Mouse (Mus musculus) kidney, embryonic 14.5 days (tissue): ENCODE measurements around the gene Pfkfb2. TPM values are rescaled to one million over a fixed set of nuclear protein-coding genes. Genes with fewer than 3 reads are reported as not detected.
A peak's percentile ranks its signal among the peaks of the same experiment; 100 is the strongest.

Experiments
- ATAC-seq: fragments of 200-750 bp; cut with Nextera tagmentation; 2 replicates; pipeline ENCODE4 v1.8.0; 2017; ENCODE audit warnings: moderate number of reproducible peaks, mild to moderate bottlenecking, moderate TSS enrichment, moderate library complexity; ENCODE audit not compliant: low FRiP score, low TSS enrichment
- H3K27ac ChIP-seq: fragments of 300-500 bp; sonication (generic); 2 replicates; pipeline ENCODE4 v1.5.1; 2014; ENCODE audit warnings: low read depth, mild to moderate bottlenecking, low read length, moderate library complexity, mixed read lengths
- H3K27me3 ChIP-seq: fragments of 300-500 bp; sonication (generic); 2 replicates; pipeline ENCODE4 v1.6.1; 2014; ENCODE audit warnings: mild to moderate bottlenecking, low read length; ENCODE audit not compliant: control insufficient read depth, insufficient read depth
- H3K36me3 ChIP-seq: fragments of 300-500 bp; sonication (generic); 2 replicates; pipeline ENCODE4 v1.6.1; 2014; ENCODE audit warnings: low read length, mixed read lengths; ENCODE audit not compliant: control insufficient read depth, insufficient read depth
- H3K4me1 ChIP-seq: fragments of 300-500 bp; sonication (generic); 2 replicates; pipeline ENCODE4 v1.6.1; 2014; ENCODE audit warnings: low read length, mixed read lengths; ENCODE audit not compliant: control insufficient read depth, insufficient read depth
- H3K4me2 ChIP-seq: fragments of 300-500 bp; sonication (generic); replicated peaks from 2 replicates; pipeline ENCODE4 v1.6.1; 2014; ENCODE audit warnings: low read depth, mild to moderate bottlenecking, low read length
- H3K4me3 ChIP-seq: fragments of 300-500 bp; sonication (generic); 2 replicates; pipeline ENCODE4 v1.5.1; 2014; ENCODE audit warnings: mild to moderate bottlenecking, low read length
- H3K9ac ChIP-seq: fragments of 300-500 bp; sonication (generic); 2 replicates; pipeline ENCODE4 v1.6.1; 2014; ENCODE audit warnings: low read depth, mild to moderate bottlenecking, low read length, moderate library complexity
- H3K9me3 ChIP-seq: fragments of 300-500 bp; sonication (generic); 2 replicates; pipeline ENCODE4 v1.6.1; 2016; ENCODE audit warnings: low read length; ENCODE audit not compliant: control insufficient read depth
- WGBS: fragments of 180-500 bp; shearing (Covaris S2); extraction: QIAGEN DNeasy Blood & Tissue Kit; methylation state at CpG from one replicate; pipeline ENCODE4 v1.1.7; 2014; 5-methylcytosine and 5-hydroxymethylcytosine counted together
- polyA plus RNA-seq: library from polyadenylated mRNA; unstranded; fragments of >200 nt; fragmentation: Nextera tagmentation; extraction: Ambion mirVana; gene quantifications from 2 replicates; pipeline ENCODE4 v1.2.1, GENCODE M21; 2014

Pfkfb2 gene
- polyA plus RNA-seq, 1 experiment from 2014 or later: 8.2 TPM

DNA sequence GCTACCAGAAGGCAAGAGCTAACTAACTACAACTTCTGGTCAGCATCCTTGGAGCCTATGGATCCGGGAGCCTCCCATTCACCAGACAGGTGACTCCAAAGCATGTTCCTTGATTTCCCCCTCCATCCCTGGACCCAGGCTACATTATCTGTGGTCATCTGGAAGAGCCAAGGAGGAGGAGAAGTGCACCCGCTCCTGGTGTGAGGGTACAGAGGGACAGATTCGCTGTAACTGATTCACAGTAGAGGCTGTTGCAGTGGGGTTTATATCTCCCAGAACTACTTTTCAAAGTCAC, 12.9 kb downstream of the Pfkfb2 start:
- peak overlapping the region; percentile 96 for H3K4me2 ChIP-seq
- H3K9ac ChIP-seq: peak overlapping the region; percentile 68
- 0% methylated on average over 3 of the region's 3 CpGs for WGBS
- no peaks in the 10 kb centered on the region for H3K9me3 ChIP-seq
- H3K4me1 ChIP-seq: peaks cover 4% of the 10 kb centered on the region; the same call in 1 of the 2 replicates
- H3K4me3 ChIP-seq: peak overlapping the region; percentile 54
- H3K36me3 ChIP-seq: peaks cover 5% of the 10 kb centered on the region; the same call in 1 of the 2 replicates
- H3K27ac ChIP-seq: peak overlapping the region; percentile 48; the same call in 1 of the 2 replicates
- H3K27me3 ChIP-seq: no peaks in the 10 kb centered on the region
- ATAC-seq: peak; percentile 8

- H3K36me3 ChIP-seq: peaks cover 5% of the 10 kb centered on the region; the same call in 1 of the 2 replicates
- ATAC-seq: peak; percentile 94
- H3K4me3 ChIP-seq: peak within 1 kb of the TSS; percentile 54
- no peaks in the 10 kb centered on the region for H3K27me3 ChIP-seq
- no peaks in the 10 kb centered on the region for H3K9me3 ChIP-seq
- 0% methylated on average over 36 of the region's 38 CpGs for WGBS
- H3K4me2 ChIP-seq: peak within 1 kb of the TSS; percentile 96
- H3K9ac ChIP-seq: peak within 1 kb of the TSS; percentile 68
- H3K4me1 ChIP-seq: peaks cover 4% of the 10 kb centered on the region; the same call in 1 of the 2 replicates
- peak within 1 kb of the TSS; percentile 48; the same call in 1 of the 2 replicates for H3K27ac ChIP-seq
Measured at GRCm38 (mm10) chr1:130715561-130716217, 13.4 kb downstream of the Pfkfb2 start, which contains the start of gene Gm29427. TSS of gene Gm29427 (minus strand) at chr1:130715799.

GRCm38 (mm10) chr1:130714046-130714445, 15.0 kb downstream of the Pfkfb2 start:
- no peak for ATAC-seq
- 81% methylated on average over 4 of the region's 4 CpGs for WGBS
- Histone ChIP-seq H3K9ac (no peak overlapping the region), H3K27ac (no peak overlapping the region), H3K27me3 (no peaks in the 10 kb centered on the region), H3K4me2 (no peak overlapping the region), H3K36me3 (no peaks in the 10 kb centered on the region; the same call in 1 of the 2 replicates), H3K9me3 (no peaks in the 10 kb centered on the region), H3K4me1 (peaks cover 4% of the 10 kb centered on the region; the same call in 1 of the 2 replicates), H3K4me3 (no peak overlapping the region)

- Histone ChIP-seq H3K4me1 (no peaks in the 10 kb centered on the region), H3K9me3 (no peaks in the 10 kb centered on the region), H3K4me2 (no peak overlapping the region), H3K4me3 (no peak overlapping the region), H3K9ac (no peak overlapping the region), H3K36me3 (peaks cover 8% of the 10 kb centered on the region; the same call in 1 of the 2 replicates), H3K27ac (no peak overlapping the region), H3K27me3 (no peaks in the 10 kb centered on the region)
- no peak for ATAC-seq
- WGBS: 93% methylated on average over 22 of the region's 22 CpGs
Measured at GRCm38 (mm10) chr1:130710283-130711080, 18.6 kb downstream of the Pfkfb2 start.

- H3K4me2 ChIP-seq: no peak overlapping the region
- no peaks in the 10 kb centered on the region for H3K27me3 ChIP-seq
- H3K9me3 ChIP-seq: no peaks in the 10 kb centered on the region
- no peak for ATAC-seq
- H3K4me1 ChIP-seq: no peaks in the 10 kb centered on the region
- no peak overlapping the region for H3K9ac ChIP-seq
- H3K4me3 ChIP-seq: no peak overlapping the region
- H3K27ac ChIP-seq: no peak overlapping the region
- peaks cover 47% of the 10 kb centered on the region for H3K36me3 ChIP-seq
- WGBS: 77% methylated on average over 2 of the region's 2 CpGs
Measured at GRCm38 (mm10) chr1:130703613-130704012, 25.4 kb downstream of the Pfkfb2 start.

- Histone ChIP-seq H3K27ac (no peak overlapping the region), H3K27me3 (no peaks in the 10 kb centered on the region), H3K4me2 (no peak overlapping the region), H3K4me3 (no peak overlapping the region), H3K9ac (no peak overlapping the region), H3K9me3 (no peaks in the 10 kb centered on the region), H3K36me3 (peaks cover 48% of the 10 kb centered on the region), H3K4me1 (no peaks in the 10 kb centered on the region)
- 96% methylated on average over 11 of the region's 11 CpGs for WGBS
- no peak for ATAC-seq
Measured at GRCm38 (mm10) chr1:130701976-130702375, 27.1 kb downstream of the Pfkfb2 start.

DNA sequence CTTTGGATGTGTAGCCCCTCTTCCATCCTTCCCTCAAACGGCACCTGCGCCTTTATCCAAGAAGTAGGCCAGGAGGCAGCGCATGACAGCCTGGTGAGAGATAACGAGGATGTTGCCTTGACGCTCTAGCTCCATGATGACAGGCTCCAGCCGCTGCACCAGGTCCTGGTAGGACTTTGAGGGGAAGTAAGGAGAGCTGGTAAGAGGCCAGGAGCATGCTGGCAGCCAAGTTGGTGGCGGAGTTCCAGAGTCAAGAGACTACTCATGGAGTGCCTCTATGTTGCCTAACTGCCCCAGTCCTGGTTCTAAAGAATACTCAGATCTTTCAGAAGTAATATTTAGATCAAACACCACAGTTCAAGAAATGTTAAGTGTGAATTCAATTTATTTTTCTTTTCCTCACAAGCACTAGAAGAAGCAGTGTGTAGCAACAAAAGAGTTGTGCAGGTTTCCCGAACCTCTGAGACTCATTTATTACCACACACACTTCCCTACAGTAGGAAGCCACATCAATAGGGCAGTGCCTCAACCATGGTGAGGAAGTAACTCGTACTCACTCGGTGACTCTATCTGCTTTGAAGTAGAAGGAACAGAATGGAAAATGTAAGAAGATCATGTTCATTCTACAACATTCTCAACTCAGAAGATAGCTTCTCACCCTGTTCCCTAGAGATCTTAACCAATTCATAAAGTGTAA, 29.0 kb downstream of the Pfkfb2 start:
- H3K9ac ChIP-seq: no peak overlapping the region
- no peak overlapping the region for H3K4me2 ChIP-seq
- H3K4me3 ChIP-seq: no peak overlapping the region
- no peak overlapping the region for H3K27ac ChIP-seq
- no peak for ATAC-seq
- no peaks in the 10 kb centered on the region for H3K27me3 ChIP-seq
- H3K4me1 ChIP-seq: no peaks in the 10 kb centered on the region
- H3K36me3 ChIP-seq: peaks cover 38% of the 10 kb centered on the region
- no peaks in the 10 kb centered on the region for H3K9me3 ChIP-seq
- WGBS: 93% methylated on average over 10 of the region's 10 CpGs

- WGBS: 93% methylated on average over 5 of the region's 5 CpGs
- H3K4me1 ChIP-seq: no peaks in the 10 kb centered on the region
Measured at GRCm38 (mm10) chr1:130698601-130699000, 30.5 kb downstream of the Pfkfb2 start.

More at GRCm38 (mm10) chr1:130698601-130699000, 30.5 kb downstream of the Pfkfb2 start:
- Histone ChIP-seq H3K4me2 (no peak overlapping the region), H3K9me3 (no peaks in the 10 kb centered on the region), H3K27me3 (no peaks in the 10 kb centered on the region), H3K27ac (no peak overlapping the region), H3K4me3 (no peak overlapping the region), H3K9ac (no peak overlapping the region), H3K36me3 (peaks cover 36% of the 10 kb centered on the region)
- no peak for ATAC-seq
